Mouse (Mus musculus): ENCODE measurements at regions not wholly inside any gene's neighbourhood (a gene's known extent, or its start where the extent isn't known, plus 50 kb on each side); places are given as distances from the start of the nearest gene placed in this dataset.

DNA sequence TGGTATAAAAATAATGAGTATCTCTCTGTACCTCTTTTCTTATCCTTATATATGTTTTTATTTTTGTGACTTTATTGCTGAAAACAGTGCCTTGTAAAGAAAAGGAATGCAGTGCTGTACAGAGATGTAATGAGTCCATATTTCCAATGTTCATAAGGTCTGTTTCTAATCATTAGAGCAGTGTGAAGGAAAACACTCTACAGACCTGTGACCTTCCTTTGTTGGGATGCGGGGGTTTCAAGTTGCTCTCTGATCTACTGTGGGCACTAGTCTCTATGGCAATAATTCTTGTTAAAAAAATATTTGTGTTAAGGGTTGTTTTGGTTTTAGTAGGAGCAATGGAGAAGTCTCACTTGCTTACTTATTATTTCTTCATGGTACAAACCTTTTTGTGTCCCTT, 231.0 kb downstream of the Hdgfl1 start:
- no peak for TF ChIP-seq CTCF (IDR thresholded peaks at IDR 0.05; ENCODE audit: insufficient read depth, low read length)
- no peak for TF ChIP-seq POLR2A (IDR thresholded peaks at IDR 0.05; ENCODE audit: borderline replicate concordance, extremely low read depth, low read depth, low read length)

All from lung, adult 2 months (tissue).